Mouse (Mus musculus): ENCODE measurements around the gene Cwh43. TPM values are rescaled to one million over a fixed set of nuclear protein-coding genes. Genes with fewer than 3 reads are reported as not detected.

Gene Cwh43
- not detected for polyA plus RNA-seq (2012; fragmentation: generic; extraction: Trizol)

GRCm38 (mm10) chr5:73405981-73406722, at the start of gene Cwh43:
TSS of gene Cwh43 (plus strand) at chr5:73406075.

DNA sequence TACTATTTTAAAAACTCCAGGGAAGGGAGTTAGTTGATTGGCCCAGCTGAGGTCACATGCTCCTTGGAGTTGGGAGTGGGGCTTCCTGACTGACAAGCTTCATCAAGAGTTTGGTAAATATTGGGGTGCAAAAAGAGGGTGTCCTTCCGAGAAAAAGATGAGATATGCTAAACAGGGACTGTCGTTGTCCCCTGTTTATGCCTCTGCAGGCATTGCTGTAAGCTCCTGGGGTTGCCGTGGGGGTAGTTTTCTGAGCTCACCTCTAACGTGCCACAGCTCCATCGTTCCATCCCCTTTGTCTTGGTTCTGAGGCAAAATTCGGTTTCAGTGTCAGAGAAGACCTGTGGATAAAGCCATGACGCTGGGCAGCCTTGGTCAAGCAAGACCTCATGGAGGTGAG, 74.8 kb downstream of the Cwh43 start, which contains the start of gene Dcun1d4:
Gene Dcun1d4, plus strand, starts transcription at position 301 of the 400 bp plus-strand sequence.

Other genes starting within 250 kb of the Cwh43 start
- 10 to 100 TPM in 1 of 2 experiments, 1 to 10 TPM in 1; 2.8 to 14.9 TPM for gene Fryl, start 149.5 kb upstream of the Cwh43 start, polyA plus RNA-seq (2012; fragmentation: generic; extraction: Trizol)
- 100 to 1,000 TPM in 1 of 2 experiments, 10 to 100 TPM in 1; 67.5 to 156 TPM for gene Ociad1, start 113.3 kb upstream of the Cwh43 start, polyA plus RNA-seq (2012; fragmentation: generic; extraction: Trizol)
- gene Ociad2, start 65.0 kb upstream of the Cwh43 start, polyA plus RNA-seq (2012; fragmentation: generic; extraction: Trizol): under 1 TPM; 0.11 TPM
- gene Dcun1d4, start 74.9 kb downstream of the Cwh43 start, polyA plus RNA-seq (2012; fragmentation: generic; extraction: Trizol): 1 to 10 TPM in 1 of 2 experiments, under 1 TPM in 1; 0.22 to 2.9 TPM
- gene Lrrc66, start 226.5 kb downstream of the Cwh43 start, polyA plus RNA-seq (2012; fragmentation: generic; extraction: Trizol): under 1 TPM; 0.01 to 0.06 TPM
- 10 to 100 TPM in 1 of 2 experiments, 1 to 10 TPM in 1; 1.9 to 15.5 TPM for gene Sgcb, start 241.7 kb downstream of the Cwh43 start, polyA plus RNA-seq (2012; fragmentation: generic; extraction: Trizol)
- gene Spata18, start 245.3 kb downstream of the Cwh43 start, polyA plus RNA-seq (2012; fragmentation: generic; extraction: Trizol): under 1 TPM in 1 of 2 experiments, not detected in 1; 0.02 TPM